Mouse (Mus musculus) forebrain, embryonic 14.5 days (tissue): ENCODE data around the gene Ece2. TPM values are rescaled to one million over a fixed set of nuclear protein-coding genes. Genes with fewer than 3 reads are reported as not detected.

ENCODE experiments used
- ATAC-seq: fragments of 200-750 bp; cut with Nextera tagmentation; 2 replicates; pipeline ENCODE4 v1.8.0; 2017; ENCODE audit warnings: mild to moderate bottlenecking, moderate library complexity
- DNase-seq: peaks from one replicate; pipeline ENCODE4 v3.0.0-alpha.2; 2015; ENCODE audit warnings: low spot score
- H3K27ac ChIP-seq: fragments of 300-500 bp; sonication (generic); 2 replicates; pipeline ENCODE4 v1.5.1; 2014; ENCODE audit warnings: low read depth, mild to moderate bottlenecking, control low read depth, low read length, moderate library complexity
- H3K27me3 ChIP-seq: fragments of 300-500 bp; sonication (generic); replicated peaks from 2 replicates; pipeline ENCODE4 v1.6.1; 2014; ENCODE audit warnings: low read length, control low read depth, mixed read lengths; ENCODE audit not compliant: control insufficient read depth, insufficient read depth
- H3K36me3 ChIP-seq: fragments of 300-500 bp; sonication (generic); 2 replicates; pipeline ENCODE4 v1.6.1; 2014; ENCODE audit warnings: low read length, control low read depth; ENCODE audit not compliant: control insufficient read depth, insufficient read depth
- H3K4me1 ChIP-seq: fragments of 300-500 bp; sonication (generic); 2 replicates; pipeline ENCODE4 v1.6.1; 2014; ENCODE audit warnings: antibody characterized with exemption, low read length, control low read depth; ENCODE audit not compliant: control insufficient read depth, insufficient read depth
- H3K4me2 ChIP-seq: fragments of 300-500 bp; sonication (generic); 2 replicates; pipeline ENCODE4 v1.6.1; 2014; ENCODE audit warnings: mild to moderate bottlenecking, control low read depth, low read length
- H3K4me3 ChIP-seq: fragments of 300-500 bp; sonication (generic); 2 replicates; pipeline ENCODE4 v1.5.1; 2014; ENCODE audit warnings: low read depth, low read length, control low read depth
- H3K9ac ChIP-seq: fragments of 300-500 bp; sonication (generic); 2 replicates; pipeline ENCODE4 v1.6.1; 2014; ENCODE audit warnings: mild to moderate bottlenecking, low read length, control low read depth, moderate library complexity
- H3K9me3 ChIP-seq: fragments of 300-500 bp; sonication (generic); replicated peaks from 2 replicates; pipeline ENCODE4 v1.6.1; 2016; ENCODE audit warnings: low read length, control low read depth, mixed read lengths; ENCODE audit not compliant: control insufficient read depth
- WGBS: fragments of 180-500 bp; shearing (Covaris S2); extraction: QIAGEN DNeasy Blood & Tissue Kit; methylation state at CpG from one replicate; pipeline ENCODE4 v1.1.7; 2014; 5-methylcytosine and 5-hydroxymethylcytosine counted together
- polyA plus RNA-seq: library from polyadenylated mRNA; unstranded; fragments of >200 nt; fragmentation: Nextera tagmentation; extraction: Ambion mirVana; gene quantifications from 2 replicates; pipeline ENCODE4 v1.2.1, GENCODE M21; 2014

Ece2 gene
- polyA plus RNA-seq, 1 experiment from 2014 or later = 5.3 TPM

- Histone ChIP-seq H3K27me3 (peaks cover 6% of the 10 kb centered on the region), H3K4me1 (no peaks in the 10 kb centered on the region), H3K9ac (no peak overlapping the region), H3K27ac (no peak overlapping the region), H3K4me2 (no peak overlapping the region), H3K36me3 (no peaks in the 10 kb centered on the region), H3K9me3 (no peaks in the 10 kb centered on the region), H3K4me3 (no peak overlapping the region)
- DNase-seq (no peak), ATAC-seq (no peak)
- WGBS = 82% methylated on average over 7 of the region's 7 CpGs
These were observed 32.8 kb upstream of the Ece2 start for GRCm38 (mm10) chr16:20596687-20597441.

DNA sequence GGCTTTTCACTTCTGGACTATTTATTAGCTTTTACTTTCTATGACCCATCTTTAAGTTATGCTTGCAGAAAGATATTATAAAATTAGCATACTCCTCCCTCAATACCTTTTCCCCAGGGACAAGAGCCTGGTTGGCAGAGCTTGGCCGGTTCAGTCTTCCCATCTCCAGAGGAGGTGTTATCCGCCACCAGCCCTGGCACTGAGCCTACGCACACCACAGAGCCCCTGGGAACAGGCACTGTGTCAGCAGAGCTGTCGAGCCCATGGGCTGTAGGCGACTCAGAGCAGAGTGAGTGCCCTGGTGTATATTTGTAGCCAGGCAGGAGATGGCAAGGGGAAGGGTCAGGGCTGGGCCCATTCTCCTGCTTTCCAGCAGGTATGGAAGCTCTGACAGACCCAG, 29.1 kb upstream of the Ece2 start:
- WGBS = 69% methylated on average over 5 of the region's 5 CpGs
- DNase-seq = no peak
- H3K27ac ChIP-seq = no peak overlapping the region
- H3K9me3 ChIP-seq = no peaks in the 10 kb centered on the region
- H3K4me1 ChIP-seq = no peaks in the 10 kb centered on the region
- no peak overlapping the region for H3K4me2 ChIP-seq
- no peaks in the 10 kb centered on the region for H3K27me3 ChIP-seq
- ATAC-seq = no peak
- H3K36me3 ChIP-seq = peaks cover 18% of the 10 kb centered on the region
- no peak overlapping the region for H3K9ac ChIP-seq
- H3K4me3 ChIP-seq = no peak overlapping the region

GRCm38 (mm10) chr16:20604705-20605104, 24.9 kb upstream of the Ece2 start:
- no peaks in the 10 kb centered on the region for H3K9me3 ChIP-seq
- H3K4me3 ChIP-seq = no peak overlapping the region
- H3K4me1 ChIP-seq = peaks cover 3% of the 10 kb centered on the region; the same call in 1 of the 2 replicates
- no peak overlapping the region for H3K27ac ChIP-seq
- DNase-seq = peak; percentile 49
- ATAC-seq = peak; percentile 25; the same call in 1 of the 2 replicates
- no peak overlapping the region for H3K4me2 ChIP-seq
- 61% methylated on average over 9 of the region's 9 CpGs for WGBS
- no peaks in the 10 kb centered on the region for H3K27me3 ChIP-seq
- H3K36me3 ChIP-seq = peaks cover 46% of the 10 kb centered on the region
- no peak overlapping the region for H3K9ac ChIP-seq

DNA sequence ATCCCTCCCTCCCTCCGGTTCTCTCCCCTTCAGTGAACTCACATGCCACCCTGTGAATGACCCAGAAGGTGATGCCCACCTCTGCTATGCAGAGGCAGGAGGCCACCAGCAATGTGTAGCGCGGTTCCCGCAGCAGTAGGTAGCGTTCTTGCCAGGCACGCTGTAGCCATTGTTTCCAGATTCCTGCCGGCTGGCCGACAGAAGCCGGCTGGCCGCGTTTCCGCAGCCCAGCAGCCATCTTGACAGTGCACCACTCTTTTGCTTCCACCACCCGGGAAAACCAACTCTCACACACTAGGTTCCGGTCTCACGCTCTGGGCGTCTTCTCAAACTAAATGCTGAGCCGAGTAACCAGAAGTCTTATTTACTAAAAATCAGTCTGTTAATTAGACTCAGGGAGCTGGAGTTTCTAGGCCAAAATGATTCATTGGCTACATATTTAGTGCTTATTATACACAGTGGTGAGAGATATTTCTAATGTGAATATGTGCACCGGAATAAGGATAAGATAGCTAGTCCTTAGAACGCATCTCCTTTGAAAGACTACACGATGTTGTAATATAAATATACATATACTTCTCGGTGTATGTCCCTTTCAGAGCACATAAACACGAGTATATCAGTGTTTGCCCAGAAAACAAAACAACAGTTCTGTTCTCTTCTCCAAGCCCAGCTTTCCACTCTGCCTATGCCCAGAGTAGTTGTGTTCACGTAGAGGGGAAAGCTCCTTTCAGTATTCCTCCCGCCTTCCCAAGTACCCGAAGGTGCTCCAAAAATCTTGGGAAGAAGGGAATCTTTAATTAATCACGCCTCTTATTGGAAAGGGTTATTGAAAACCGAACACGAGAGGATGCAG, 18.9 kb upstream of the Ece2 start:
- Histone ChIP-seq H3K9me3 (no peaks in the 10 kb centered on the region), H3K27ac (peak overlapping the region; percentile 81), H3K4me1 (peaks cover 16% of the 10 kb centered on the region), H3K4me3 (peak overlapping the region; percentile 68), H3K36me3 (peaks cover 25% of the 10 kb centered on the region), H3K4me2 (peak overlapping the region; percentile 99), H3K9ac (peak overlapping the region; percentile 90), H3K27me3 (no peaks in the 10 kb centered on the region)
- DNase-seq (peak; percentile 89), ATAC-seq (peak; percentile 73)
- under 1% methylated on average over 28 of the region's 28 CpGs for WGBS

DNA sequence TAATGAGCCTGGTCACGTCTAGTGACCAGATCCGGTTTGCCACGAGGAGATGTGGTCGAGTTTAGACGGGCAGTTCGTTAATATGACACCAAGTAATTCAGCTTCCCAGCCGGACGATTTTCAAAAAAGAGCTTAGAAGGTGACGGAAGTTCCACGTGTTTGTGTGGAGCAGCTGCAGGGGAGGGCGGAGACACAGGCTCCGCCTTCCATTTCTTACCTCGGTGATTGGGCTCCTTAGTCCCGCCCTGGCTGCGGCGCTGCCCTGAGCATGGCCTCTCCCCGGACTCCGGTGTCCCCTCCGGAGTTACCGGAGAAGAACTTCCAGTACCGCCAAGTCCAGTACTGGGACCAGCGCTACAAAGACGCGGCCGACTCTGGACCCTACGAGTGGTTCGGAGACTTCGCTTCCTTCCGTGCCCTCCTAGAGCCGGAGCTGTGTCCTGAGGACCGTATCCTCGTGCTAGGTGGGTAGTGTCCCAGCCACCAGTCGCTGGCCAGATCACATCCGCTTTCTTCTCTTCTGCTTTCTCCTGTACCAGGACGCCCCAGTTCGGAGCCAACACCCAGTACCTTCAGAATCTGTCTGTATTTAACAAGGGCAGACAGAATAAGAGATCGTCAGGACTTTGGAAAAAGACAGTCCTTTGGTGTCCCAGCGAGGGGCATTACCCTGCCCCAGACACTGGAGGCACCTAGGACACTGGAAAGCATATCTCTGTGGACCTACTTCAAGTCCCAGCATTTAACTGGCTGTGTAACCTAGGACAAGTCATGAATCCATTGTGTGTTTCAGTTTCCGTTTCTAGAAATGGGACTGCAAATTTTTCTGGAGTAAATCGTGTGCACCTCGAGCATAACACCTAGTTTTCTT, 18.0 kb upstream of the Ece2 start, which contains the start of the genes Eef1akmt4, Gm49333 and Alg3:
Eef1akmt4 (plus strand) TSS at position 237 of the 871 bp plus-strand sequence.
Gm49333 (plus strand) TSS at position 254 of the 871 bp plus-strand sequence.
Alg3 (minus strand) TSS at position 379 of the 871 bp plus-strand sequence.
- H3K36me3 ChIP-seq = peaks cover 17% of the 10 kb centered on the region
- DNase-seq (peak; percentile 96), ATAC-seq (peak; percentile 95)
- H3K27me3 ChIP-seq = no peaks in the 10 kb centered on the region
- peak within 1 kb of the TSS; percentile 99 for H3K4me2 ChIP-seq
- H3K9me3 ChIP-seq = no peaks in the 10 kb centered on the region
- peak within 1 kb of the TSS; percentile 68 for H3K4me3 ChIP-seq
- H3K27ac ChIP-seq = peak within 1 kb of the TSS; percentile 81
- 2% methylated on average over 41 of the region's 41 CpGs for WGBS
- H3K4me1 ChIP-seq = peaks cover 16% of the 10 kb centered on the region
- peak within 1 kb of the TSS; percentile 90 for H3K9ac ChIP-seq

- peak overlapping the region; percentile 89; the same call in 1 of the 2 replicates for H3K27ac ChIP-seq
- H3K36me3 ChIP-seq = peaks cover 5% of the 10 kb centered on the region; the same call in 1 of the 2 replicates
- peak overlapping the region; percentile 80 for H3K4me3 ChIP-seq
- H3K9me3 ChIP-seq = no peaks in the 10 kb centered on the region
- H3K9ac ChIP-seq = peak overlapping the region; percentile 86
- peak overlapping the region; percentile 82 for H3K4me2 ChIP-seq
- ATAC-seq (peak; percentile 15), DNase-seq (peak; percentile 39)
- no peaks in the 10 kb centered on the region for H3K27me3 ChIP-seq
- under 1% methylated on average over 75 of the region's 83 CpGs for WGBS
- peaks cover 6% of the 10 kb centered on the region for H3K4me1 ChIP-seq
These were observed 9.9 kb upstream of the Ece2 start for GRCm38 (mm10) chr16:20619541-20620398.

DNA sequence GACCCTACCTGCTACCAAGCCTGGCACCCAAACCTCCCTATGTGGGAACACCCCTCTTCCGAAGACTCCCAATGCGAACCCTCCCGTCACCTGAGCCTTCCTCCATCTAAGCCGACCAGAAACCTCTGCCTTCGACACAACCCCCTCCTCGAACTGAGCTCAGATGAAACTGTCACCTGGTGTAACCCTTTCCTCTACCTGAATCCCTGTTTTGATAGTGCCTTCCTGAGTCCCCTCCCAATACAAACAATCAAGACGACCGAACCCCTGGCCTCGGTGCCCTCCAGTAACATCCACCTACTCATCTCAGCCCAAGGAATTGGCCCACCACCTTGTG, 9.3 kb upstream of the Ece2 start:
- H3K9me3 ChIP-seq = no peaks in the 10 kb centered on the region
- H3K36me3 ChIP-seq = peaks cover 5% of the 10 kb centered on the region; the same call in 1 of the 2 replicates
- ATAC-seq = peak; percentile 1; the same call in 1 of the 2 replicates
- H3K27ac ChIP-seq = peak overlapping the region; percentile 89; the same call in 1 of the 2 replicates
- H3K4me2 ChIP-seq = peak overlapping the region; percentile 82
- peak overlapping the region; percentile 86 for H3K9ac ChIP-seq
- under 1% methylated on average over 9 of the region's 9 CpGs for whole genome bisulfite sequencing
- H3K4me3 ChIP-seq = peak overlapping the region; percentile 80
- no peaks in the 10 kb centered on the region for H3K27me3 ChIP-seq
- peaks cover 6% of the 10 kb centered on the region for H3K4me1 ChIP-seq
- DNase-seq = no peak
